Mouse (Mus musculus) embryonic facial prominence, embryonic 10.5 days (tissue): Measurements from ENCODE around the gene Mrpl38. TPM values are rescaled to one million over a fixed set of nuclear protein-coding genes. Genes with fewer than 3 reads are reported as not detected.
A peak's percentile ranks its signal among the peaks of the same experiment; 100 is the strongest.
"Not testable (repeated sequence)": the region's sequence is repeated elsewhere in the genome, so short reads cannot be mapped to it uniquely, and the experiment has no call there.

Experiments used
- DNase-seq: peaks from one replicate; pipeline ENCODE4 v3.0.0-alpha.2; 2017; ENCODE audit warnings: low spot score
- H3K27ac ChIP-seq: fragments of 300-500 bp; sonication (generic); replicated peaks from 2 replicates; pipeline ENCODE4 v1.5.1; 2016; ENCODE audit warnings: mild to moderate bottlenecking
- H3K27me3 ChIP-seq: fragments of 300-500 bp; sonication (generic); replicated peaks from 2 replicates; pipeline ENCODE4 v1.6.1; 2016; ENCODE audit warnings: low read depth, mild to moderate bottlenecking; ENCODE audit not compliant: poor library complexity, severe bottlenecking
- H3K36me3 ChIP-seq: fragments of 300-500 bp; sonication (generic); replicated peaks from 2 replicates; pipeline ENCODE4 v1.6.1; 2016; ENCODE audit warnings: mild to moderate bottlenecking, moderate library complexity
- H3K4me1 ChIP-seq: fragments of 300-500 bp; sonication (generic); 2 replicates; pipeline ENCODE4 v1.6.1; 2016
- H3K4me3 ChIP-seq: fragments of 300-500 bp; sonication (generic); 2 replicates; pipeline ENCODE4 v1.5.1; 2016; ENCODE audit warnings: mild to moderate bottlenecking, moderate library complexity
- H3K9me3 ChIP-seq: fragments of 300-500 bp; sonication (generic); 2 replicates; pipeline ENCODE4 v1.6.1; 2016; ENCODE audit warnings: mild to moderate bottlenecking
- WGBS: fragments of 180-500 bp; shearing (Covaris S2); methylation state at CpG from one replicate; pipeline ENCODE4 v1.1.7; 2016; 5-methylcytosine and 5-hydroxymethylcytosine counted together
- polyA plus RNA-seq: library from polyadenylated mRNA; unstranded; fragments of >200 nt; fragmentation: Nextera tagmentation; extraction: Ambion mirVana; gene quantifications from 2 replicates; pipeline ENCODE4 v1.2.1, GENCODE M21; 2016

The Mrpl38 gene
- polyA plus RNA-seq, 1 experiment from 2014 or later = 108 TPM

GRCm38 (mm10) chr11:116121731-116122245 lies 16.9 kb downstream of the Mrpl38 start:
- H3K27me3 ChIP-seq, H3K27ac ChIP-seq, H3K9me3 ChIP-seq, H3K4me3 ChIP-seq, DNase-seq: not testable (repeated sequence)
- 92% methylated on average over 8 of the region's 8 CpGs for WGBS
- Histone ChIP-seq H3K4me1 (peaks cover 16% of the 10 kb centered on the region), H3K36me3 (peaks cover 12% of the 10 kb centered on the region)

DNA sequence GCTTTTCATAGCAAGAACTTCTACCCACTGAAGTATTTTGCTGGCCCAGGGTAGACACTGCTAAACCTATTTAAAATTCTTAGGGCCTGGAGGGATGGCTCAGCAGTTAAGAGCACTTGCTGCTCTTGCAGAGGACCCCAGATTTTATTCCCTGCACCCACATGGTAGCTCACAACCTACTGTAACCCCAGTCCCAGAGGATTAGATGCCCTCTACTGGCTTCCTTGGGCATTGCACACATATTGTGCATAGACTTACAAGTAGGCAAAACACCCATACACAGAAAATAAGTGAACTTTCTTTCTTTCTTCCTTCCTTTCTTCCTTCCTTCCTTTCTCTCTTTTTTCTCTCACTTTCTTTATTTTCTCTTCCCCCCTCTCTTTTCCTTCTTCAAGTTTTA lies 20.8 kb downstream of the Mrpl38 start:
- Histone ChIP-seq H3K36me3 (no peaks in the 10 kb centered on the region), H3K27me3 (peaks cover 5% of the 10 kb centered on the region), H3K4me1 (peaks cover 17% of the 10 kb centered on the region), H3K4me3 (no peak overlapping the region), H3K27ac (peak overlapping the region; percentile 68), H3K9me3 (no peaks in the 10 kb centered on the region)
- no peak for DNase-seq

DNA sequence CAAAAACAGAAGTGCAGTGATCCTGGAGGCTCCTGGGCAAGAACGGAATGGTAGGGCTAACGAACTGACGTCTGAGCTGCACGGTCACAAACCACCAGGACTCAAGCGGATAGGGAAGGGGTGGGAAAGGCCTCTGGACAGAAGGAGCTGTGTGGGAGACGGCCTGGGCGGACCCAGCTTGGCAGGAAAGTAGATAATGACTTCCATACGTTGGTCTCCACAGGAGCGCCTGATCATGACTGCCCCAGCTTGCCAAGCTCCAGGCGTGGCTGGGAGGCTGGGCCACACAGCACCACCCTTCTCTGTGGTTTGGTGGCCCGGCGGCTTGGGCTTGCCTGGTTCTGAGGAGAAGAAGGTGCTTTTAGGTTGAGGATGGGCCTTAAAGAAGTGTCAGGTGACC lies 21.4 kb downstream of the Mrpl38 start:
- H3K27ac ChIP-seq = peak overlapping the region; percentile 68
- no peaks in the 10 kb centered on the region for H3K36me3 ChIP-seq
- peak; percentile 71 for DNase-seq
- WGBS = 39% methylated on average over 12 of the region's 12 CpGs
- peak overlapping the region; percentile 23; the same call in 1 of the 2 replicates for H3K4me3 ChIP-seq
- peaks cover 9% of the 10 kb centered on the region for H3K27me3 ChIP-seq
- H3K9me3 ChIP-seq = no peaks in the 10 kb centered on the region
- peaks cover 17% of the 10 kb centered on the region for H3K4me1 ChIP-seq

- WGBS = 83% methylated on average over 19 of the region's 19 CpGs
- H3K27me3 ChIP-seq = peaks cover 65% of the 10 kb centered on the region
- H3K4me1 ChIP-seq = peaks cover 41% of the 10 kb centered on the region
- DNase-seq = no peak
- no peak overlapping the region for H3K27ac ChIP-seq
- H3K4me3 ChIP-seq = no peak overlapping the region
- H3K36me3 ChIP-seq = no peaks in the 10 kb centered on the region
- H3K9me3 ChIP-seq = no peaks in the 10 kb centered on the region
Observed at GRCm38 (mm10) chr11:116111611-116112203, 27.0 kb downstream of the Mrpl38 start.

- peaks cover 71% of the 10 kb centered on the region for H3K27me3 ChIP-seq
- no peak overlapping the region for H3K4me3 ChIP-seq
- WGBS = 78% methylated on average over 4 of the region's 4 CpGs
- no peaks in the 10 kb centered on the region for H3K36me3 ChIP-seq
- no peak for DNase-seq
- H3K4me1 ChIP-seq = peaks cover 45% of the 10 kb centered on the region
- H3K27ac ChIP-seq = no peak overlapping the region
- H3K9me3 ChIP-seq = no peaks in the 10 kb centered on the region
Observed at GRCm38 (mm10) chr11:116111067-116111466, 27.6 kb downstream of the Mrpl38 start.

GRCm38 (mm10) chr11:116110540-116110939 lies 28.1 kb downstream of the Mrpl38 start:
- Histone ChIP-seq H3K4me1 (peaks cover 49% of the 10 kb centered on the region), H3K27me3 (peaks cover 76% of the 10 kb centered on the region), H3K36me3 (no peaks in the 10 kb centered on the region), H3K27ac (0 out of 2 replicates have a peak overlapping the region, but pooled peaks have one; percentile 72), H3K9me3 (no peaks in the 10 kb centered on the region), H3K4me3 (peak overlapping the region; percentile 55)
- WGBS = 28% methylated on average over 10 of the region's 10 CpGs
- DNase-seq = no peak

DNA sequence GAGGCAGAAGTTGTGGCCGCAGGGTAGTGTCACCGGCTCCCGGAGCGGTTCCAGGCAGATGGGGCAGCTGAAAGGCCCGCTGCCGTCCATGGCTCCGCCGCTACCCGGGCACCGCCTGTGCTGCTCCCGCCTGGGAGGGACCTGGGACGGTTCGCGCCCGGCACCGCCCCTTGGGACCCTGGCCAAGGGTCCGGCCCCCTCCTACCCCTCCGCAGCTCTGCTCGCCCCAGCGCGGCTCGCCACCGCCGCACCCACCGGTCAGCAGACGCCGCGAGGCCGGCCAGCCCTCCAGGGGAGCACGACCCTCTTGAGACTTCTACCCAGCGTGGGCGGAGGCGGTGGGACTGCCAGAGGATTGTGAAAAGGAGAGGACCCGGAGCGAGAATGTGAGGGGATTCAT lies 28.5 kb downstream of the Mrpl38 start:
- peak overlapping the region; percentile 72 for H3K27ac ChIP-seq
- peaks cover 52% of the 10 kb centered on the region for H3K4me1 ChIP-seq
- WGBS = 3% methylated on average over 35 of the region's 35 CpGs
- DNase-seq = peak; percentile 49
- H3K36me3 ChIP-seq = no peaks in the 10 kb centered on the region
- peak overlapping the region; percentile 55 for H3K4me3 ChIP-seq
- H3K27me3 ChIP-seq = peaks cover 80% of the 10 kb centered on the region
- H3K9me3 ChIP-seq = no peaks in the 10 kb centered on the region

DNA sequence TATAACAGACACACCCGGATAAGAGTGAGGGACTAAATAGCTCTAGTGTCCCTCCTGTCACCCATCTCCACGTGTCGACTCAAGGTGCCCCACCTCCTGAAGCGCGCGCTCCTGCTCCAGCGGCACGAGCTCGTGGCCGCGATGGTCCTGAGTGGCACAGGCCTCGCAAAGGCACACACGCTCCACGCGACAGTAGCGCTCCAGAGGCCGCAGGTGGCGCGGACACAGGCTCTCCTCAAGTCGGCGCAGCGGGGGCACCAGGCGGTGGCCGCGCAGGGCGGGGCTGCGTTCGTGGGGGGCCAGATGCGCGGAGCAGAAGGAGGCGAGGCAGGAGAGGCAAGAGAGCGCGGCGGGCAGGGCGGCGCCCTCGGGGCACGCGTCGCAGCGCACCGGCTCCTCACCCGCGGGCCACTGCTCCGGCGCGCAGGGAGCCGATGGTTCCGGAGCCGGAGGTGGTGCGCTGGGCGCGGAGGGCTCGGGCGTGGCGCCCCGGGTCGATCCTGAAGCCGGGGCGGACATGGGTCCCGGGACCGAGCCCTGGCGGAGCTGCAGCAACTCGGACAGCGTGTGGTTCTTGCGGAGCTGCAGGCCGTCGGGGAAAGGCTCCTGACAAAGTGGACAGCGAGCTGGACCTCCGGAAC lies 29.1 kb downstream of the Mrpl38 start:
- Histone ChIP-seq H3K4me1 (peaks cover 58% of the 10 kb centered on the region), H3K27me3 (peaks cover 83% of the 10 kb centered on the region), H3K36me3 (no peaks in the 10 kb centered on the region), H3K9me3 (no peaks in the 10 kb centered on the region), H3K4me3 (peak overlapping the region; percentile 55), H3K27ac (peak overlapping the region; percentile 72)
- WGBS = 2% methylated on average over 70 of the region's 70 CpGs
- peak; percentile 54 for DNase-seq

DNA sequence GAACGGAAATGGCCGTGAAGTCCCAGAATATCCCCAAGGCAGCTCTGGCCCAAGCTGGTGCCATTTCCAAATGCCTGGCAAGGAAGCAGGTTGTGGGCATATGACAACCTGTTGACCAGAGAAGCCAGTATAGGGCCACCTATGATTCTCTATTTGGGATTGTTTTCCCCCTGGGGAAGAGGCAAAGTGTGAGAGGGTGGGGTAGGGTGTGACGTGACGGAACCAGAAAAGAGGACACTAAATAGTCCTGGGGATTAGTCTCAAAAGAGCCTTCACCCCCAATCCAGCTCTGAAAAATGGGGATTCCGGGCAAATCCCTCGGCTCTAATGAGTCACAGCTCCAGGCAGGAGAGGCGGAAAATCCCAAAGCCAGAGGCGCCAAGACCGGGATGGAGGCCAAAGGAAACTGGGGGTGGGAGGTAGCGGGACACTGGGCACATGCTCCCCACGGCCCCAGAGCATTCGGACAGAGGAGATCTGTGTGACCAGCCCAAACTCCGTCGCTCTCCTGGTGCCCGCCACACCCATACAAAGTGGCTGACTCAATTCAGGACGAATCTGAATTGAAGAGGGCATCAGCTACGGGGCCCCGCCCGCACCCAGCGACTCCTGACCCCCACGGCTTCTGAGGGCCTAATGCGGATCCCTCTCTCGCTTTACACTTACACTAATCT lies 30.1 kb downstream of the Mrpl38 start:
- WGBS = 5% methylated on average over 23 of the region's 23 CpGs
- H3K4me1 ChIP-seq = peaks cover 68% of the 10 kb centered on the region
- peaks cover 83% of the 10 kb centered on the region for H3K27me3 ChIP-seq
- no peaks in the 10 kb centered on the region for H3K9me3 ChIP-seq
- H3K27ac ChIP-seq = no peak overlapping the region
- peak overlapping the region; percentile 55 for H3K4me3 ChIP-seq
- H3K36me3 ChIP-seq = no peaks in the 10 kb centered on the region
- no peak for DNase-seq

DNA sequence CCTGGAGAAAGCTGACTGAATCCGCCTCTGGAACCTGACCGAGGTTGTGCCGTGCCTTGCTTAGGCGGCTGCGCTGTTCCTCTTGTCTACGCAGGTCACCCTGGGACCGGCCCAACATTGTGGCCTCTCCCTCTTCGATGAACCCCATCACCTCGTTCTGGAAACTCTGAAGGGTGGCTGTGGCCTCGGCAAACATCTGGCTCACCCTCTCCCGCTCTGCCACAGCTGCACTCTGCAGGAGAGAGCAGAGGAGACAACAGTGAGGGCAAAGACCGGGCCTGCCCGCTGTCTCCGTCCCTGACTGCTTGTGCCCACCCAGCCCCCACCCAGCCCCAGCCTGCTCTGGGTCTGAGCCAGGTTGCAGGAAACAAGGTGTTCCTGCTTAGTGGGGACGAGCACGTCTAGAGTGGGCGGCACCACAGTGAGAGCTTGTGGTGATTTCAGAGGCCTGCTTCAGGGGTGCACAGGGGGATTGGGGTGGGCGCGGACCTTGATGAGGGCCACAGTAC lies 30.8 kb downstream of the Mrpl38 start:
- WGBS = 7% methylated on average over 19 of the region's 19 CpGs
- no peaks in the 10 kb centered on the region for H3K9me3 ChIP-seq
- DNase-seq = no peak
- H3K27me3 ChIP-seq = peaks cover 79% of the 10 kb centered on the region
- H3K27ac ChIP-seq = peak overlapping the region; percentile 54; the same call in 1 of the 2 replicates
- no peaks in the 10 kb centered on the region for H3K36me3 ChIP-seq
- H3K4me1 ChIP-seq = peaks cover 75% of the 10 kb centered on the region
- H3K4me3 ChIP-seq = peak overlapping the region; percentile 44

DNA sequence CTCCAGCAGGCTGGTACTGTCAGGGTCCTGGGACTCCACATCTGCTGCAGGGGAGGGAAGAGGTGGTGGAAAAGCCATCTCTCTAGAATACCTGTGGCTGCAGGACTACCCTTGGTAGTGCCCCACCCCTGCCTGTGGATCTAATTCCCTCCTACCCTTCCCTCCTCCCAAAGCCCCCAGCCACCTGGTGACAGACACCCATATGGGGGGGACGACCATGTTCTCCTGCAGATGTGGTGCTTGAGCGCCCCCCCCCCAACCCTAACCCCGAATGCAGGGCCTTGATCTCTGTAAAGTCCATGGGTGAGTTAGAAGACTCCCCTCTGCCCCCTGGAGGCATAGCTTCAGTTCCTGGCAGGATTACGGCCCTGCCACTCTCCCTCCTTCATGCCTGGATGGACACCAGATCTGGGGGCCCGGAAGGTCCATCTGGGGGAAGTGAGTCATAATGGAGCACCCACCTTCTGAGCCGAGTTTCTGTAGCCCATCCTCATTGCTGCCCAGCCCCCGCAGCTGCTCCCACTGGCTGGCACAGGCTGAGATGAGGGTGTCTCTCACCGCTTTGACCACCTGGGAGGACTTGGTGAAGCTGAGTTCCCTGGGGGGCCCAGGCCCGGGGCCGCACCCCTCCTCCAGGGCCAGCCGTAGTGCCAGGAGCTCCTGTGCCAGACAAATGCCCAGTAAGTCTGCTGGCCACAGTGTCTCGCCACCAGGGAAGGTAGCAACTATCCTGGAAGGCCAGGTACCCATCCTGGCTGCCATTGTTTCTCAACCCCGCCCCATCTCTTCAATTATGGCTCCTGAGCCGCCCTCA lies 31.5 kb downstream of the Mrpl38 start:
- H3K27ac ChIP-seq = peak overlapping the region; percentile 54
- 18% methylated on average over 14 of the region's 14 CpGs for WGBS
- peaks cover 73% of the 10 kb centered on the region for H3K27me3 ChIP-seq
- no peak for DNase-seq
- no peaks in the 10 kb centered on the region for H3K36me3 ChIP-seq
- H3K9me3 ChIP-seq = no peaks in the 10 kb centered on the region
- H3K4me3 ChIP-seq = peak overlapping the region; percentile 44
- H3K4me1 ChIP-seq = peaks cover 79% of the 10 kb centered on the region
